Mouse (Mus musculus): Measurements from ENCODE around the gene Tbck.

Gene Tbck

GRCm38 (mm10) chr3:132766033-132766726 lies 82.2 kb downstream of the Tbck start:
- DNase-seq: no peak

GRCm38 (mm10) chr3:132772054-132772453 lies 88.1 kb downstream of the Tbck start:
- no peak for DNase-seq

- DNase-seq: no peak
These were observed 92.7 kb downstream of the Tbck start for GRCm38 (mm10) chr3:132776686-132777085.

GRCm38 (mm10) chr3:132781103-132781502 lies 97.2 kb downstream of the Tbck start:
- no peak for DNase-seq

GRCm38 (mm10) chr3:132783087-132783486 lies 99.1 kb downstream of the Tbck start:
- DNase-seq: no peak

GRCm38 (mm10) chr3:132784732-132785131 lies 100.8 kb downstream of the Tbck start:
- DNase-seq: no peak

- DNase-seq: no peak
These were observed 102.7 kb downstream of the Tbck start for GRCm38 (mm10) chr3:132786690-132787089.

- no peak for DNase-seq
These were observed 103.8 kb downstream of the Tbck start for GRCm38 (mm10) chr3:132787775-132788174.

- DNase-seq: no peak
These were observed 107.2 kb downstream of the Tbck start for GRCm38 (mm10) chr3:132791140-132791539.

GRCm38 (mm10) chr3:132800196-132800595 lies 116.3 kb downstream of the Tbck start:
- DNase-seq: no peak

GRCm38 (mm10) chr3:132801910-132802309 lies 118.0 kb downstream of the Tbck start:
- no peak for DNase-seq

- DNase-seq: no peak
These were observed 124.1 kb downstream of the Tbck start for GRCm38 (mm10) chr3:132807888-132808579.

- DNase-seq: no peak
These were observed 125.0 kb downstream of the Tbck start for GRCm38 (mm10) chr3:132808951-132809350.

- DNase-seq: no peak
These were observed 127.8 kb downstream of the Tbck start for GRCm38 (mm10) chr3:132811791-132812190.

- DNase-seq: no peak
These were observed 128.4 kb downstream of the Tbck start for GRCm38 (mm10) chr3:132812356-132812755.

GRCm38 (mm10) chr3:132813147-132813546 lies 129.2 kb downstream of the Tbck start:
- no peak for DNase-seq

- no peak for DNase-seq
These were observed 130.0 kb downstream of the Tbck start for GRCm38 (mm10) chr3:132813706-132814497.

- DNase-seq: no peak
These were observed 131.0 kb downstream of the Tbck start for GRCm38 (mm10) chr3:132814791-132815496.

GRCm38 (mm10) chr3:132815497-132816326 lies 131.8 kb downstream of the Tbck start:
- no peak for DNase-seq

GRCm38 (mm10) chr3:132819408-132819807 lies 135.5 kb downstream of the Tbck start:
- no peak for DNase-seq

- DNase-seq: no peak
These were observed 147.4 kb downstream of the Tbck start for GRCm38 (mm10) chr3:132831179-132831873.

Measured in thymus, adult 18-20 months (tissue).